Mouse (Mus musculus) liver, postnatal 0 days (tissue): ENCODE measurements around the gene Trim25.

Source experiments
- CTCF ChIP-seq: sonication (generic); IDR thresholded peaks from 2 replicates; pipeline ENCODE4 v1.5.1; 2016; ENCODE audit warnings: antibody characterized with exemption, low read depth
- EP300 ChIP-seq: IDR thresholded peaks from 2 replicates; pipeline ENCODE4 v1.6.1; 2016; ENCODE audit warnings: antibody characterized with exemption, low read depth, mild to moderate bottlenecking

- TF ChIP-seq CTCF (peak; percentile 69), EP300 (no peak)
Observed at GRCm38 (mm10) chr11:89058515-89059270, 59.5 kb downstream of the Trim25 start.
